ENCODE assay signal across 32 mouse cellular contexts in the genomic region with DNA sequence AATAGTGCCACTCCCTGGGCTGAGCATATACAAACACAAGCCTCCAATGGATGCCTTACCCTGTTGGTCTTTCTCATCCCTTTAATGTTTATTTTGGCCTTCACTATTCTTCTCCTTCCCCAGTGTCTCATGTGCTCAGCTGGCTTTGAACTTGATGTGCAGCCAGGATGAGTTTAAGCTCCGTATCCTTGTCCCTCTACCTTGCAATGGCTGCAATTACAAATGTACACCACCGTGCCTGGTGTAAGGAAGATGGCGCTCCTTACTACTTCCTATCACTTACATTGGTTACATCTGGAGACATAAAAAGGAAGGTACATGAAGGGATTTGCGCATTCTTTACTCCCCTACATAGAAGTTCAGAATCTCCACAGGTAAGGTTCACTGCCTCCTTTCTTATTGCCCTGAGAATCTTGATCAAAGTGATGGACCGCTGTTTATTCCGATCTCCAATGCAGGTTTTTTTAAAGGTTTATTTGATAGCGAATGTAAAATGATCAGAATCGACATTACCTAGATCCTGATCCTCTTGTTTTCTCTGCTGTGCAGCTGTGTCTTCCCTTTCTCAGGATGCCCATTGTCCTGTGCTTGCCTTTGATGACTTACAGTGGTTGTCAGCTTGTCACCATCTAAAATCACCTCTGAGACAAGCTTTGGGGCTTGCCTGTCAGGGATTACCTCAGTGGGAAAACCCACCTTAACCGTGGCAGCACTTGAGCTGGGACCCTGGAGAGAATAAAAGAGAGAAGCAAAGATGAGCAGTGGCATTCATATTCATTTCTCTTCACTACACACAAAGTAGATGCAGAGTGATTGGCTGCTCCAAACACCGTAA.
"Had no signal": no experiment of that assay in that cellular context is flagged by ENCODE, and none has a peak within 500 bp of the region (broad histone marks: within the 10 kb centered on the region; RNA-seq: fewer than 3 reads in every experiment).

No protein-coding gene starts in this region.

- H3K9ac ChIP-seq: limb, embryonic 12.5 days; limb, embryonic 13.5 days; limb, embryonic 15.5 days; liver, embryonic 12.5 days; liver, embryonic 13.5 days; liver, embryonic 14.5 days; liver, embryonic 15.5 days; liver, postnatal 0 days; lung, embryonic 14.5 days; lung, embryonic 15.5 days; midbrain, embryonic 12.5 days; midbrain, embryonic 13.5 days; midbrain, embryonic 15.5 days; neural tube, embryonic 12.5 days had no signal

- DNase-seq: left cerebral cortex, postnatal 4 days; liver; liver, embryonic 13.5 days; liver, postnatal 0 days; lung, adult 18-20 months; lung, adult 2 months; lung, embryonic 14.5 days; lung, postnatal 10 days; lung, postnatal 14 days; lung, postnatal 36 days; lung, postnatal 4 days; midbrain, embryonic 14.5 days had no signal

- ATAC-seq: liver, embryonic 12.5 days; liver, postnatal 0 days; lung, postnatal 0 days; midbrain, embryonic 13.5 days; midbrain, embryonic 15.5 days; midbrain, embryonic 16.5 days had no signal

- H3K9me3 ChIP-seq: limb, embryonic 10.5 days; limb, embryonic 12.5 days; limb, embryonic 13.5 days; limb, embryonic 15.5 days; liver, embryonic 12.5 days; liver, embryonic 13.5 days; liver, embryonic 15.5 days; lung, embryonic 15.5 days; midbrain, embryonic 10.5 days; midbrain, embryonic 12.5 days; midbrain, embryonic 13.5 days; midbrain, embryonic 15.5 days; neural tube, embryonic 12.5 days had no signal

- H3K27ac ChIP-seq: limb, embryonic 10.5 days; limb, embryonic 12.5 days; limb, embryonic 13.5 days; limb, embryonic 15.5 days; liver, embryonic 12.5 days; liver, embryonic 13.5 days; liver, embryonic 14.5 days; liver, embryonic 15.5 days; lung, embryonic 15.5 days; macrophage; midbrain, embryonic 10.5 days; midbrain, embryonic 12.5 days; midbrain, embryonic 13.5 days; midbrain, embryonic 15.5 days; neural tube, embryonic 12.5 days had no signal

- H3K4me2 ChIP-seq: limb, embryonic 12.5 days; limb, embryonic 13.5 days; limb, embryonic 15.5 days; liver, embryonic 11.5 days; liver, embryonic 12.5 days; liver, embryonic 13.5 days; liver, embryonic 15.5 days; lung, embryonic 14.5 days; lung, embryonic 15.5 days; midbrain, embryonic 11.5 days; midbrain, embryonic 12.5 days; midbrain, embryonic 13.5 days; midbrain, embryonic 15.5 days; neural tube, embryonic 12.5 days had no signal

- H3K36me3 ChIP-seq: limb, embryonic 10.5 days; limb, embryonic 12.5 days; limb, embryonic 13.5 days; limb, embryonic 15.5 days; liver, embryonic 12.5 days; liver, embryonic 13.5 days; liver, embryonic 15.5 days; lung, embryonic 15.5 days; midbrain, embryonic 10.5 days; midbrain, embryonic 12.5 days; midbrain, embryonic 13.5 days; midbrain, embryonic 15.5 days; neural tube, embryonic 12.5 days had no signal

- H3K4me3 ChIP-seq: limb, embryonic 10.5 days; limb, embryonic 12.5 days; limb, embryonic 13.5 days; limb, embryonic 15.5 days; liver, embryonic 12.5 days; liver, embryonic 13.5 days; liver, embryonic 15.5 days; lung, embryonic 15.5 days; megakaryocyte, embryonic 14.5 days; midbrain, embryonic 10.5 days; midbrain, embryonic 12.5 days; midbrain, embryonic 13.5 days; midbrain, embryonic 15.5 days; myocyte; neural tube, embryonic 12.5 days had no signal

- H3K27me3 ChIP-seq: limb, embryonic 12.5 days; limb, embryonic 13.5 days; limb, embryonic 15.5 days; liver, embryonic 12.5 days; liver, embryonic 13.5 days; liver, embryonic 15.5 days; lung, embryonic 15.5 days; midbrain, embryonic 12.5 days; midbrain, embryonic 13.5 days; midbrain, embryonic 15.5 days; neural tube, embryonic 12.5 days had no signal

- H3K4me1 ChIP-seq: limb, embryonic 10.5 days; limb, embryonic 12.5 days; limb, embryonic 13.5 days; limb, embryonic 15.5 days; liver, embryonic 12.5 days; liver, embryonic 13.5 days; liver, embryonic 15.5 days; lung, embryonic 15.5 days; megakaryocyte, embryonic 14.5 days; midbrain, embryonic 10.5 days; midbrain, embryonic 12.5 days; midbrain, embryonic 15.5 days; neural tube, embryonic 12.5 days had no signal
